Mouse (Mus musculus) spleen, postnatal 14 days (tissue): Measurements from ENCODE around the gene Sub1.

Experiments
- DNase-seq, 2 experiments: peaks; one replicate each; pipeline ENCODE4 v3.0.0; 2021 to 2022; ENCODE audit warnings: low spot score in 2 of 2

Sub1 gene

DNA sequence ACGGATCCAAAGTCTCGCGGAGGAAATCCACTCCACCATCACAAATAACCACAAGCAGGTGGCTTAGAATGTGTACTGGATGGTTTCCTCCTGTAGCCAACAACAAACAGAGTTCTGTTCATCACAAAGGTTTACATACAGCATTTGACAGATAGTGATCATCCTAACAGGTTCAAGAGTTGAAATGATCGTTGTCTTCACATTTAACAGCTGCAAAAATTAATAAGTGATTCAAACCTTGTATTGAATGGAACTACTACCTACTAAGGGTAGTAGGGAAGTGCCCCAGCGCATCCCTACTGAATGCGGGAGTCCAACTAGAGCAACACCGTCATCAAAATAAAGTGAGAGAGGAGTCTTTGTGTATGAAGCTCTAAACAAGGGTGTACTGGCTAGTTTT is at the start of gene Sub1:
Sub1 (minus strand) TSS at position 101 of the 400 bp plus-strand sequence.
- no peak for DNase-seq

GRCm38 (mm10) chr15:12040407-12040710 is 43.6 kb upstream of the Sub1 start:
- DNase-seq, result no peak

- no peak for DNase-seq
Observed at GRCm38 (mm10) chr15:12039671-12040406, 43.1 kb upstream of the Sub1 start.

- no peak for DNase-seq
Observed at GRCm38 (mm10) chr15:12039256-12039655, 42.5 kb upstream of the Sub1 start.

DNA sequence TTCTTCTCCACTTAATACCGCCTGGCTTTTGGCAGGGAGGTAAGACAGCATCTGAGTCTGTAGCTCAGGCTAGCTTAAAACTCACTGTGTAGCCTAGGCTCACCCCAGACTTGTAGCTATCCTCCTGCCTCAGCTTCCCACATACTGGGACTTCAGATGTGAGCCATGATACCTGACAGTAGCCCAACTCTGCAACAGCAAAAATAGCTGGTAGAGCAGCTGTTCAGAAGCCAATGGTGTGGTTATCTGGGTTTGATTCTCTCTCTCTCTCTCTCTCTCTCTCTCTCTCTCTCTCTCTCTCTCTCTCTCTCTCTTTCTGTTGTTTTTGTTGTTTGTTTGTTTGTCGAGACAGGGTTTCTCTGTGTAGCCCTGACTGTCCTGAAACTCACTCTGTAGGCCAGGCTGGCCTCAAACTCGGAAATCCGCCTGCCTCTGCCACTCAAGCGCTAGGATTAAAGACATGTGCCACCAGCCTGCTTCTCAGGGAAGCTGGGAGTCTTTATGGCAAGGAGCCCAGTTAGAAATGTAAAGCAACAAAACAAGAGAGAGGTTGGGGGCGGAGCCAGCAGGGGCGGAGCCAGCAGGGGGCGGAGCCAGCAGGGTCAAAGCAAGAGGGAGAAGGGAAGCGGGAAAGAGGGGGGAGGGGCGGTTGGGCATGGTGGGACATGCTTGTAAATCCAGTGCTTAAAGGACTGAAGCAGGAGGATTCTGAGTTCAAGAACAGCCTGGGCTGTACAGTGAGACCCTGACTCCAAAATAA is 41.3 kb upstream of the Sub1 start:
- DNase-seq, result no peak

GRCm38 (mm10) chr15:12037217-12037616 is 40.4 kb upstream of the Sub1 start:
- DNase-seq, result peak in 1 of 2 experiments; percentile 11

- DNase-seq, result no peak
Observed at GRCm38 (mm10) chr15:12036675-12037074, 39.9 kb upstream of the Sub1 start.

GRCm38 (mm10) chr15:12034317-12034716 is 37.5 kb upstream of the Sub1 start:
- no peak for DNase-seq

GRCm38 (mm10) chr15:12033155-12033554 is 36.4 kb upstream of the Sub1 start:
- no peak for DNase-seq

GRCm38 (mm10) chr15:12032512-12032911 is 35.7 kb upstream of the Sub1 start:
- no peak for DNase-seq

DNA sequence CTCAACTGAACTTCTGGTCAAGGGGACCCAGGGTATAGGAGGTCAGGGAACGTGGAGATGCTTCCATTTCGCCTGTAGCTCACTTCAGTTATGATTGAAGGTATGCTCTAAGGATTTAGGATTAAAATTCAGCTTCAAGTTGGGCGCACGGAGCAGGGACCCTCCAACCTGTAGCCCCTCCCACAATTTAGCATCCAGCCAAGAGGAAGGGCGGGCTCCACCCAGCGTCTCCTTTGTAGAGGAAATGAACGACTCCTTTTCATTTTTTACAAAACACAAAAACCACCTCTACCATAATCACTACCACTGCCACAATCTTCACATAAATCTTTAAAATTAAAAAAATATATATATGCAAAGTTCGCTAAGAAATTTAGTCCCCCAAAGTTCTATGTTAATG is 35.1 kb upstream of the Sub1 start:
- DNase-seq, result no peak

GRCm38 (mm10) chr15:12030221-12030620 is 33.4 kb upstream of the Sub1 start:
- no peak for DNase-seq

- no peak for DNase-seq
Observed at GRCm38 (mm10) chr15:12027807-12028206, 31.0 kb upstream of the Sub1 start.

- DNase-seq, result no peak
Observed at GRCm38 (mm10) chr15:12026932-12027450, 30.2 kb upstream of the Sub1 start.

DNA sequence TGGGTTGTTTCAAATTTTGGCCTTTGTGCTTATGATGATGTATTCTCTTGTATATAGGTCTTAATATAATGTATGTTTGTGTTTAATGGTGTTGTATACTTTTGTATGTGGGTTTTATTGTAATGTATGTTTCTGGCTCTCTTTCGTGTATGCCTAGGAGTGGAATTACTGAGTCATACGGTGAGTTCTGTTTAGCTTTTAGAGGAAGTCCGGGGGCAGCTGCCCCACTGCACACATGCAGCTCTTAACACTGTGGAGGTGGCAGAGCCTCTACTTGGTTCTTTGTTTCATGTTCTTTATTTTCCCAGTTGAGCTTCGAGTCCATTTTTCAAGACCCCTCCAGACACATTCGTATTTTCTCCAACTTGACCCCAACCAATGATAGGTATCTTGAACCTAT is 29.2 kb upstream of the Sub1 start:
- DNase-seq, result no peak

- no peak for DNase-seq
Observed at GRCm38 (mm10) chr15:12025341-12025740, 28.6 kb upstream of the Sub1 start.

DNA sequence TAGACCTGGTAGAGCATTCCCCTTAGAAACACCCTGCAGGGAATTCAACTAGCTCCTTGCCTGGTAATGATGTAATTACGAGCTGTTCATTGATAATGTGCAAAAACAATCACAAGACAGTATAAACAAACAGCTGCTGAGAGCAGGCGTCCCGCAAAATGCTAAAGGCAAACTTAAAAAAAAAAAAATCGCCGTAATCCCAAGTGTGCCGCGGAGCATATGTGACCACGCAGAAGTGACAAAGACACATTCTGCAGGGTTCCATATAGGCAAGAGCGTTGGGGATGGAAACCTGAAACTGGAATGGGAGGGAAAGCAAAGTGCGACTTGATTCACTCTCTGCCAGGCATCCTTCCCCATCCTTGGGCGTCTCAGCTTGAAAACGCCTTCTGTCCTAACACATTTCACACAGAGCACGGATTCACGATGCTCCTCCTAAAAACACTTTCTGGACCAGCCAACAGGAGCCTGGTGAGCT is 28.0 kb upstream of the Sub1 start:
- no peak for DNase-seq

DNA sequence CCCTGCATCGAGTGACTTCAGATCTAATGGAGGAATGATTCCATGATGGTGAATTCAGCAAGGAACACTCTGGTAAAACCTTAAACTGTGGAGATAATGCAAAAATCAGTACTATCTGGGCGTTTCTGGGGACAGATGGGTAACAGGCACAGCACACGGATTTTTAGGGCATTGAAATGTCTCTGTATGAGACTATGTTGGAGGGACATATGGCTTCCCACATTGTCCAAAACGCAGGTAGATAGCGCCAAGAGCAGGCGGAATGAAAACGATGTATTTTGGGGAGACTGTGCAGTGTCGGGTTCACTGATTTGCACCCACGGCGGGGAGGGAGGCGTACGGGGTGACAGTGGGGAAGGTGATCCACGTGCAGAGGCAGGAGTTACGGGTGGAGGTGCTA is 22.7 kb upstream of the Sub1 start:
- DNase-seq, result no peak

DNA sequence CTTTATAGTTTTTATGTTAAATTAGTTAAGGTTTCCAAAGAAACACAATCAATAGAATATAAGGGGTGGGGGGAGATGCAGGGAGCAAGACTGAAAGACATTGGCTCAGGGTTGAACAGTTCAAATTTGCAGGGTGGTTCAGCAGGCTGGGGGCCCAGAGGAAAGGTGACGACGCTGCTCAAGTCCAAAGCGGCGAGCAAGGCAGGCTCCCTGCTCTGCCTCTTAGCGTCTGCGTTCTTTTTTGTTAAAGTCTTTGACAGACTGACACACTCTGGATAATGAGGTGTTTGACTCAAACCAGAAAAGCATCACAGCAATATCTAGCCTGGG is 21.6 kb upstream of the Sub1 start:
- no peak for DNase-seq

DNA sequence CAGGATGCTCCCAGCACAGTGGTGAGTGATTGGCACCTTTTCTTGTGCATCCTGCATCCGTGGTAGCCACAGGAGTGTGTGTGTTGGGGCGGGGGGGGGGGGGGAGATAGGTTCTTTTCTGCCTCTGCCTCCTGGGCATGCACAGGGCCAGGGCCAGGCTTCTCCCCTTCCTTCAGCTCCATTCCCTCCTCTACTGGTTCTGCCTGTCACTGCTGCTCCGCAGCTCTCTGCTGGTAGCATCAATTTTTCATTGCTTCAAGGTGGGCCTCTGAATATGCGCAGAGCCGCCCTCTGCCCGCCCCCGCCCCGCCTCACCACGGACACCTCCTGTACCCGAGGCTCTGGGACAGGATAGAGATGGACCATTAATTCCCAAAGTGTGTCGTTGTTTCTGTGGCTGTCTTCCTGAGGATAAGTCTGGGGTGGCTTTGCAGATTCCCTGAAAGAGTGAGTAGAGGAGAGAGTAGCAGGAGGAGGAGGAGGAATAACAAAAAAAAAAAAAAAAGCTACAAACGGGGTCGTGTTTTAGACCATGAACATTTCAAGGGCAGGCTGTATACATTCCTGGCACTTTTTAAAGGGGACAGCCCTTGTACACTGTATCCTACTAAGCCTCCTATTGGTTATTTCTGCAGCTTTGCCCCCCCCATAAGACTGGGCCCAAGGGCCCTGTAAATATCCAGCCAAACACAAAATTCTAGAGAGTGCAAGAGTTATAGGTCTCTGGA is 21.1 kb upstream of the Sub1 start:
- no peak for DNase-seq

DNA sequence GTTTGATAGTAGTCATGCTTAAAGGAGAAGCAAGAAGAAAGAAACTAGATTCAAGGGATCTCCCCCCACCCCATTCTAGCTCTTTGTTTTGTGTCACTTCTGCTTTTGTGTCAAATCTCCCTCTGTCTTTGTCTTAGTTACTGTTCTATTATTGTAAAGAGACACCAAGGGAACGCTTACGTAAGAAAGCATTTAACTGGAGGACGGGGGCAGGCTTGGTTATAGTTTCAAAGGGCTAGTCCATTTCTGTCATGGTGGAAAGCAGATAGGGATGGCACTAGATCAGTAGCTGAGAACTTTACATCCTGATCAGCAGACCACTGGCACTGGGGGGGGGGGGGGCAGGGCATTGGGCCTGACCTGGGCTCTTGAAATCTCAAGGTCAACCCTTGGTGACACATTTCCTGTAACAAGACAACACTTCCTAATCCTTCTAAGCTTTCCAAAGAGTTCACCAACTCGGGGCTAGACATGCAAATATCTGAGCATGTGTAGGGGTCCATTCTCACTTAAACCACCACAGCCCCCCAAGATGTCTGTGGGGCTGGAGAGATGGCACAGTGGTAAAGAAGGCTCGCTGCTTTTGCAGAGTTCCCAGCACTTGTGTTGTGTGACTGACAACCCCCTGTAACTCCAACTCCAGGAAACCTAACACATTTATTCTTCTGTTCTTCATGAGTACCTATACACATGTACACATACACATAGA is 17.6 kb upstream of the Sub1 start:
- no peak for DNase-seq
